Mouse (Mus musculus): ENCODE measurements around the gene Pias4.
A peak's percentile ranks its signal among the peaks of the same experiment; 100 is the strongest.
"Not testable (repeated sequence)": the region's sequence is repeated elsewhere in the genome, so short reads cannot be mapped to it uniquely, and the experiment has no call there.

The Pias4 gene

GRCm38 (mm10) chr10:81191342-81191982 is 23.7 kb upstream of the Pias4 start:
- DNase-seq (ENCODE audit: extremely low spot score, low read depth, low spot score), result no peak

- DNase-seq (ENCODE audit: extremely low spot score, low read depth, low spot score), result no peak
Measured at GRCm38 (mm10) chr10:81190912-81191321, 23.2 kb upstream of the Pias4 start.

- DNase-seq (ENCODE audit: extremely low spot score, low read depth, low spot score), result no peak
Measured at GRCm38 (mm10) chr10:81190236-81190911, 22.7 kb upstream of the Pias4 start.

- no peak for DNase-seq (ENCODE audit: extremely low spot score, low read depth, low spot score)
Measured at GRCm38 (mm10) chr10:81189821-81190220, 22.1 kb upstream of the Pias4 start.

- DNase-seq (ENCODE audit: extremely low spot score, low read depth, low spot score), result no peak
Measured at GRCm38 (mm10) chr10:81187161-81187560, 19.4 kb upstream of the Pias4 start.

GRCm38 (mm10) chr10:81184765-81185164 is 17.0 kb upstream of the Pias4 start:
- no peak for DNase-seq (ENCODE audit: extremely low spot score, low read depth, low spot score)

- DNase-seq (ENCODE audit: extremely low spot score, low read depth, low spot score), result no peak
Measured at GRCm38 (mm10) chr10:81183805-81184204, 16.1 kb upstream of the Pias4 start, which contains the start of gene 4930442H23Rik. TSS of gene 4930442H23Rik (minus strand) at chr10:81183849.

- peak; percentile 100 for DNase-seq (ENCODE audit: extremely low spot score, low read depth, low spot score)
Measured at GRCm38 (mm10) chr10:81182336-81183333, 14.9 kb upstream of the Pias4 start, which contains the start of gene Dapk3. TSS of gene Dapk3 (plus strand) at chr10:81183005.

GRCm38 (mm10) chr10:81181860-81182259 is 14.1 kb upstream of the Pias4 start:
- DNase-seq (ENCODE audit: extremely low spot score, low read depth, low spot score), result not testable (repeated sequence)

- DNase-seq (ENCODE audit: extremely low spot score, low read depth, low spot score), result no peak
Measured at GRCm38 (mm10) chr10:81180946-81181345, 13.2 kb upstream of the Pias4 start.

- no peak for DNase-seq (ENCODE audit: extremely low spot score, low read depth, low spot score)
Measured at GRCm38 (mm10) chr10:81179451-81180342, 12.0 kb upstream of the Pias4 start.

- DNase-seq (ENCODE audit: extremely low spot score, low read depth, low spot score), result no peak
Measured at GRCm38 (mm10) chr10:81178927-81179326, 11.2 kb upstream of the Pias4 start.

- no peak for DNase-seq (ENCODE audit: extremely low spot score, low read depth, low spot score)
Measured at GRCm38 (mm10) chr10:81177958-81178712, 10.4 kb upstream of the Pias4 start.

GRCm38 (mm10) chr10:81177491-81177925 is 9.8 kb upstream of the Pias4 start:
- no peak for DNase-seq (ENCODE audit: extremely low spot score, low read depth, low spot score)

GRCm38 (mm10) chr10:81176466-81177271 is 8.9 kb upstream of the Pias4 start, which contains the start of gene Eef2:
TSS of gene Eef2 (plus strand) at chr10:81176631.
- DNase-seq (ENCODE audit: extremely low spot score, low read depth, low spot score), result no peak

- peak; percentile 89 for DNase-seq (ENCODE audit: extremely low spot score, low read depth, low spot score)
Measured at GRCm38 (mm10) chr10:81175936-81176465, 8.3 kb upstream of the Pias4 start.

- not testable (repeated sequence) for DNase-seq (ENCODE audit: extremely low spot score, low read depth, low spot score)
Measured at GRCm38 (mm10) chr10:81175345-81175701, 7.6 kb upstream of the Pias4 start.

GRCm38 (mm10) chr10:81174617-81175344 is 7.1 kb upstream of the Pias4 start:
- DNase-seq (ENCODE audit: extremely low spot score, low read depth, low spot score), result no peak
